Mouse (Mus musculus) thymus, adult 2 months (tissue): Measurements from ENCODE around the gene Pla1a.

Source experiments
- CTCF ChIP-seq: fragments of 200-500 bp; IDR thresholded peaks from 2 replicates; pipeline ENCODE4 v1.5.1; 2012; ENCODE audit warnings: mild to moderate bottlenecking, control low read depth, low read length, moderate library complexity, borderline replicate concordance; ENCODE audit not compliant: control insufficient read depth, poor library complexity, insufficient read depth; ENCODE audit errors: extremely low read depth
- POLR2A ChIP-seq: fragments of 200-500 bp; IDR thresholded peaks from 2 replicates; pipeline ENCODE4 v1.6.1; 2012; ENCODE audit warnings: mild to moderate bottlenecking, low read length, control low read depth, moderate library complexity; ENCODE audit not compliant: control insufficient read depth, poor library complexity, insufficient read depth; ENCODE audit errors: extremely low read depth

DNA sequence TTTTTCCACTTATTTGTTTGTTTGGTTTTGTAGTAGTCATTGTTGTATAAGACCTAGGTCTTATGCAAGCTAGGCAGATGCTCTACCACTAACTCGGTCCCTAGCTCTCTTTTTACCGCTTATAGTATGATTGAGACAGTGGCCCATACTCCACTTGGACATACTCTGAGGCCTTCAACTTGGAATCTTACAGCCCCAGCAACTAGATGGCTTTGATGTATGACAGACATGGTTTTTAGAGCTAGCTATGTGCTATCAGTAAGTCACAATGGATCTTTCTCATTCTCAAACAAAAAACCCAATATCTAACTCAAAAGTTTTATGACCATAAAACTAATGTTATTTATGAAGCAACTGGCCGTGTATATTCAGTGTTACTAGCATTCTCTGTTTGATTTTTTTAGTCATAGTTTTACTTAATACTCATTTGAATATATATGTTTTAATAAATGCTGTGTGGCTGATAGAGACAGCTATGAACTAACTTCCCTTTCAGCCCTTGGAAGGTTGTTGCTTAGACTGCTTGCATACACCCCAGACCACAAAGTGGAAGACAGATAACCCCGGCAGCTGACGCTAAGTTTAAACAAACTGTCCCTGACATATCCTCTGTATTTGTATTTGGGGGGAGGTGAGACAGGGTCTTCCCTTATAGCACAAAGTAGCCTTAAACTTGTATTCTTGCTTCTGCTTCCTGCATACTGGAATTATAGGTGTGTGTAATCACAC, 78.6 kb downstream of the Pla1a start:
- TF ChIP-seq CTCF, result no peak
- TF ChIP-seq POLR2A, result no peak
